Mouse (Mus musculus): ENCODE measurements around the gene Tlr3.

DNA sequence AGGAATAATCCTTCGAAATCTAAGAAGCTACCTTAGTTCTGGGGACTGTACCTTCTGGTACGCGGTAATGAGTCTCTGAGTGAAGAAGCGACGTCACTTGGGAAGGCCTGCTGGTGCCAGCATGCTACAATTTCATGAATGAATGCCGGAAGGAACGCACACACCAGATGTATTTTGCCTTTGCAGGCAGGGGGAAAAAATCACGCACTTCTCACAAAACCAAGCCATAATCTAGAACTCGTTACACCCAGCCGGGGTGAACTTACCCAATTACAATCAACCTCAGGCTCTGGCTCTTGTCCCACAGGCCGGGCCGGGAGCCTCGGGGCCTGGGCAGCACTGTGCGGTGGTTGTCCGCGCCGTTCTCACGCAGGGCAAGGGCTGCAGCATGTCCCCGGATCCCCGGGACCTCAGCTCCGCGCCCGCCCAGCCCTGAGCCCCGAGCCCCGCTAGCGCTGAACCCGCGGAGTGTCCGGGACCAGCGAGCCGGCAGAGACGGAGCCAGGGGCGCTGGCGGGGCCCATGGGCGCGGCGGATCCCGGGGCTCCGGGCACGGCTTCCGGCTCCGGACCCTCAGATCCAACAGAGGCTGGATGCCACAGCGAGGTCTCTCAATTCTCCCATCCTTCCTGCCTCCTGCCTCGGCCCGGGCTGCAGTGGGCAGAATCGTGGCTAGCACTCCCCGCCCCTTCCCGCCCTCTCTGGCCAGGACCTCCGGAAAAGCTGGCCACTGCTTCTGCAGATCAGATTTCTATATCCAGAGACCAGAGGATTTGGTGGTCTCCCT is 52.6 kb downstream of the Tlr3 start:
- TF ChIP-seq CTCF (IDR thresholded peaks at IDR 0.05; ENCODE audit: low read depth, low read length) (no peak), POLR2A (IDR thresholded peaks at IDR 0.05; ENCODE audit: borderline replicate concordance, low read depth, low read length) (no peak)

Measured in bone marrow macrophage, adult 2 months (primary cell).